Mouse (Mus musculus): ENCODE measurements at regions not wholly inside any gene's neighbourhood (a gene's known extent, or its start where the extent isn't known, plus 50 kb on each side); places are given as distances from the start of the nearest gene placed in this dataset.

GRCm38 (mm10) chr9:94467846-94468245 lies 70.0 kb downstream of the 1190002N15Rik start:
- no peak for DNase-seq

GRCm38 (mm10) chr9:94456085-94456531 lies 81.8 kb downstream of the 1190002N15Rik start:
- no peak for DNase-seq

GRCm38 (mm10) chr9:94455466-94455865 lies 82.4 kb downstream of the 1190002N15Rik start:
- no peak for DNase-seq

- DNase-seq: no peak
Measured at GRCm38 (mm10) chr9:94449911-94450310, 88.0 kb downstream of the 1190002N15Rik start.

- DNase-seq: no peak
Measured at GRCm38 (mm10) chr9:94446182-94446763, 91.6 kb downstream of the 1190002N15Rik start.

GRCm38 (mm10) chr9:94444140-94444789 lies 93.6 kb downstream of the 1190002N15Rik start:
- DNase-seq: no peak

GRCm38 (mm10) chr9:94441393-94441792 lies 96.5 kb downstream of the 1190002N15Rik start:
- DNase-seq: no peak

GRCm38 (mm10) chr9:94433468-94433867 lies 104.4 kb downstream of the 1190002N15Rik start:
- no peak for DNase-seq

- DNase-seq: no peak
Measured at GRCm38 (mm10) chr9:94432144-94432747, 105.6 kb downstream of the 1190002N15Rik start.

- DNase-seq: no peak
Measured at GRCm38 (mm10) chr9:94431540-94431939, 106.3 kb downstream of the 1190002N15Rik start.

- DNase-seq: no peak
Measured at GRCm38 (mm10) chr9:94430996-94431395, 106.9 kb downstream of the 1190002N15Rik start.

GRCm38 (mm10) chr9:94426740-94427139 lies 111.1 kb downstream of the 1190002N15Rik start:
- no peak for DNase-seq

- no peak for DNase-seq
Measured at GRCm38 (mm10) chr9:94425804-94426203, 112.1 kb downstream of the 1190002N15Rik start.

- DNase-seq: no peak
Measured at GRCm38 (mm10) chr9:94424438-94425135, 113.3 kb downstream of the 1190002N15Rik start.

- DNase-seq: no peak
Measured at GRCm38 (mm10) chr9:94410546-94410945, 127.3 kb downstream of the 1190002N15Rik start.

- DNase-seq: no peak
Measured at GRCm38 (mm10) chr9:94410042-94410441, 127.8 kb downstream of the 1190002N15Rik start.

- DNase-seq: no peak
Measured at GRCm38 (mm10) chr9:94408635-94409323, 129.1 kb downstream of the 1190002N15Rik start.

GRCm38 (mm10) chr9:94407671-94408070 lies 130.2 kb downstream of the 1190002N15Rik start:
- no peak for DNase-seq

- no peak for DNase-seq
Measured at GRCm38 (mm10) chr9:94404551-94404950, 133.3 kb downstream of the 1190002N15Rik start.

GRCm38 (mm10) chr9:94400596-94400995 lies 137.3 kb downstream of the 1190002N15Rik start:
- no peak for DNase-seq

GRCm38 (mm10) chr9:94395215-94395614 lies 142.7 kb downstream of the 1190002N15Rik start:
- DNase-seq: no peak

GRCm38 (mm10) chr9:94386190-94386589 lies 151.7 kb downstream of the 1190002N15Rik start:
- no peak for DNase-seq

- DNase-seq: no peak
Measured at GRCm38 (mm10) chr9:94382293-94382692, 155.6 kb downstream of the 1190002N15Rik start.
